Mouse (Mus musculus) embryonic facial prominence, embryonic 12.5 days (tissue): ENCODE measurements at regions not wholly inside any gene's neighbourhood (a gene's known extent, or its start where the extent isn't known, plus 50 kb on each side); places are given as distances from the start of the nearest gene placed in this dataset.
"Not testable (repeated sequence)": the region's sequence is repeated elsewhere in the genome, so short reads cannot be mapped to it uniquely, and the experiment has no call there.

Experiments used
- ATAC-seq: fragments of 200-750 bp; cut with Nextera tagmentation; 2 replicates; pipeline ENCODE4 v1.8.0; 2017; ENCODE audit not compliant: insufficient number of reproducible peaks, insufficient read depth, low FRiP score, low TSS enrichment
- H3K27ac ChIP-seq: fragments of 300-500 bp; sonication (generic); 2 replicates; pipeline ENCODE4 v1.5.1; 2016; ENCODE audit warnings: mild to moderate bottlenecking
- H3K27me3 ChIP-seq: fragments of 300-500 bp; sonication (generic); 2 replicates; pipeline ENCODE4 v1.6.1; 2016; ENCODE audit warnings: mild to moderate bottlenecking, moderate library complexity
- H3K36me3 ChIP-seq: fragments of 300-500 bp; sonication (generic); 2 replicates; pipeline ENCODE4 v1.6.1; 2016; ENCODE audit warnings: mild to moderate bottlenecking
- H3K4me1 ChIP-seq: fragments of 300-500 bp; sonication (generic); 2 replicates; pipeline ENCODE4 v1.6.1; 2016
- H3K4me2 ChIP-seq: fragments of 300-500 bp; sonication (generic); replicated peaks from 2 replicates; pipeline ENCODE4 v1.6.1; 2016; ENCODE audit warnings: mild to moderate bottlenecking, moderate library complexity
- H3K4me3 ChIP-seq: fragments of 300-500 bp; sonication (generic); 2 replicates; pipeline ENCODE4 v1.5.1; 2016; ENCODE audit warnings: mild to moderate bottlenecking
- H3K9ac ChIP-seq: fragments of 300-500 bp; sonication (generic); 2 replicates; pipeline ENCODE4 v1.6.1; 2016; ENCODE audit warnings: mild to moderate bottlenecking, moderate library complexity
- H3K9me3 ChIP-seq: fragments of 300-500 bp; sonication (generic); 2 replicates; pipeline ENCODE4 v1.6.1; 2016; ENCODE audit warnings: mild to moderate bottlenecking, moderate library complexity
- WGBS: fragments of 180-500 bp; shearing (Covaris S2); methylation state at CpG from one replicate; pipeline ENCODE4 v1.1.7; 2016; 5-methylcytosine and 5-hydroxymethylcytosine counted together

- H3K27me3 ChIP-seq, H3K9me3 ChIP-seq, H3K4me1 ChIP-seq, H3K9ac ChIP-seq, H3K4me2 ChIP-seq, H3K27ac ChIP-seq, H3K4me3 ChIP-seq, ATAC-seq, H3K36me3 ChIP-seq: not testable (repeated sequence)
- 72% methylated on average over 2 of the region's 2 CpGs for WGBS
These were observed 302.8 kb upstream of the Cdh5 start for GRCm38 (mm10) chr8:103798630-103799029.

GRCm38 (mm10) chr8:103808171-103808570 lies 293.3 kb upstream of the Cdh5 start:
- Histone ChIP-seq H3K27ac (peak overlapping the region; percentile 76), H3K4me3 (no peak overlapping the region), H3K36me3 (no peaks in the 10 kb centered on the region), H3K4me1 (peaks cover 14% of the 10 kb centered on the region), H3K9me3 (0 out of 2 replicates have a peak, but pooled peaks cover 4% of the 10 kb centered on the region), H3K9ac (no peak overlapping the region), H3K4me2 (no peak overlapping the region), H3K27me3 (no peaks in the 10 kb centered on the region)
- 62% methylated on average over 5 of the region's 5 CpGs for WGBS
- ATAC-seq = no peak

GRCm38 (mm10) chr8:103808580-103808979 lies 292.8 kb upstream of the Cdh5 start:
- Histone ChIP-seq H3K27me3 (no peaks in the 10 kb centered on the region), H3K36me3 (no peaks in the 10 kb centered on the region), H3K27ac (peak overlapping the region; percentile 76), H3K4me1 (peaks cover 19% of the 10 kb centered on the region), H3K4me3 (no peak overlapping the region), H3K4me2 (no peak overlapping the region), H3K9me3 (0 out of 2 replicates have a peak, but pooled peaks cover 4% of the 10 kb centered on the region), H3K9ac (no peak overlapping the region)
- ATAC-seq = no peak
- 37% methylated on average over 8 of the region's 8 CpGs for WGBS

GRCm38 (mm10) chr8:103809140-103809539 lies 292.3 kb upstream of the Cdh5 start:
- Histone ChIP-seq H3K4me2 (no peak overlapping the region), H3K36me3 (no peaks in the 10 kb centered on the region), H3K4me3 (no peak overlapping the region), H3K4me1 (peaks cover 23% of the 10 kb centered on the region), H3K27ac (peak overlapping the region; percentile 76), H3K27me3 (no peaks in the 10 kb centered on the region), H3K9me3 (0 out of 2 replicates have a peak, but pooled peaks cover 4% of the 10 kb centered on the region), H3K9ac (no peak overlapping the region)
- ATAC-seq = no peak
- 29% methylated on average over 7 of the region's 7 CpGs for WGBS

GRCm38 (mm10) chr8:103813954-103814591 lies 287.4 kb upstream of the Cdh5 start:
- Histone ChIP-seq H3K27me3 (no peaks in the 10 kb centered on the region), H3K9ac (no peak overlapping the region), H3K9me3 (no peaks in the 10 kb centered on the region), H3K4me2 (no peak overlapping the region), H3K4me3 (no peak overlapping the region), H3K4me1 (peaks cover 41% of the 10 kb centered on the region), H3K36me3 (no peaks in the 10 kb centered on the region), H3K27ac (peak overlapping the region; percentile 91)
- WGBS = 25% methylated on average over 10 of the region's 10 CpGs
- peak; percentile 58 for ATAC-seq

GRCm38 (mm10) chr8:103816101-103816894 lies 285.1 kb upstream of the Cdh5 start:
- Histone ChIP-seq H3K4me3 (no peak overlapping the region), H3K4me2 (no peak overlapping the region), H3K27me3 (no peaks in the 10 kb centered on the region), H3K36me3 (no peaks in the 10 kb centered on the region), H3K9me3 (no peaks in the 10 kb centered on the region), H3K27ac (peak overlapping the region; percentile 91; the same call in 1 of the 2 replicates), H3K4me1 (peaks cover 38% of the 10 kb centered on the region), H3K9ac (no peak overlapping the region)
- 70% methylated on average over 15 of the region's 15 CpGs for WGBS
- ATAC-seq = no peak

- no peak overlapping the region for H3K4me2 ChIP-seq
- no peaks in the 10 kb centered on the region for H3K9me3 ChIP-seq
- WGBS = 40% methylated on average over 7 of the region's 7 CpGs
- peaks cover 17% of the 10 kb centered on the region for H3K4me1 ChIP-seq
- peak overlapping the region; percentile 57 for H3K27ac ChIP-seq
- no peak overlapping the region for H3K4me3 ChIP-seq
- no peaks in the 10 kb centered on the region for H3K27me3 ChIP-seq
- no peak for ATAC-seq
- H3K36me3 ChIP-seq = no peaks in the 10 kb centered on the region
- H3K9ac ChIP-seq = no peak overlapping the region
These were observed 277.9 kb upstream of the Cdh5 start for GRCm38 (mm10) chr8:103823541-103823940.

GRCm38 (mm10) chr8:103824747-103825146 lies 276.7 kb upstream of the Cdh5 start:
- no peaks in the 10 kb centered on the region for H3K36me3 ChIP-seq
- no peaks in the 10 kb centered on the region for H3K27me3 ChIP-seq
- no peak overlapping the region for H3K4me3 ChIP-seq
- H3K27ac ChIP-seq = peak overlapping the region; percentile 70
- peaks cover 17% of the 10 kb centered on the region for H3K4me1 ChIP-seq
- H3K4me2 ChIP-seq = no peak overlapping the region
- H3K9ac ChIP-seq = no peak overlapping the region
- 19% methylated on average over 1 of the region's 1 CpGs for WGBS
- no peak for ATAC-seq
- no peaks in the 10 kb centered on the region for H3K9me3 ChIP-seq

GRCm38 (mm10) chr8:103825289-103825688 lies 276.1 kb upstream of the Cdh5 start:
- Histone ChIP-seq H3K4me2 (no peak overlapping the region), H3K4me1 (peaks cover 17% of the 10 kb centered on the region), H3K27ac (peak overlapping the region; percentile 70), H3K36me3 (no peaks in the 10 kb centered on the region), H3K4me3 (no peak overlapping the region), H3K27me3 (no peaks in the 10 kb centered on the region), H3K9ac (no peak overlapping the region), H3K9me3 (no peaks in the 10 kb centered on the region)
- WGBS = 42% methylated on average over 3 of the region's 3 CpGs
- ATAC-seq = no peak

GRCm38 (mm10) chr8:103830416-103830815 lies 271.0 kb upstream of the Cdh5 start:
- H3K4me1 ChIP-seq = peaks cover 1% of the 10 kb centered on the region; the same call in 1 of the 2 replicates
- no peak overlapping the region for H3K27ac ChIP-seq
- no peaks in the 10 kb centered on the region for H3K36me3 ChIP-seq
- no peak for ATAC-seq
- no peak overlapping the region for H3K9ac ChIP-seq
- no peaks in the 10 kb centered on the region for H3K9me3 ChIP-seq
- 91% methylated on average over 3 of the region's 3 CpGs for WGBS
- no peak overlapping the region for H3K4me2 ChIP-seq
- no peak overlapping the region for H3K4me3 ChIP-seq
- H3K27me3 ChIP-seq = no peaks in the 10 kb centered on the region

- Histone ChIP-seq H3K4me1 (no peaks in the 10 kb centered on the region), H3K4me3 (no peak overlapping the region), H3K9ac (no peak overlapping the region), H3K36me3 (no peaks in the 10 kb centered on the region), H3K27me3 (no peaks in the 10 kb centered on the region), H3K9me3 (no peaks in the 10 kb centered on the region), H3K4me2 (no peak overlapping the region), H3K27ac (no peak overlapping the region)
- no peak for ATAC-seq
- 90% methylated on average over 4 of the region's 4 CpGs for WGBS
These were observed 261.4 kb upstream of the Cdh5 start for GRCm38 (mm10) chr8:103839990-103840389.

- Histone ChIP-seq H3K4me3 (no peak overlapping the region), H3K4me1 (0 out of 2 replicates have a peak, but pooled peaks cover 6% of the 10 kb centered on the region), H3K4me2 (no peak overlapping the region), H3K36me3 (no peaks in the 10 kb centered on the region), H3K27me3 (no peaks in the 10 kb centered on the region), H3K9ac (no peak overlapping the region), H3K9me3 (no peaks in the 10 kb centered on the region), H3K27ac (no peak overlapping the region)
- 81% methylated on average over 1 of the region's 1 CpGs for WGBS
- no peak for ATAC-seq
These were observed 255.5 kb upstream of the Cdh5 start for GRCm38 (mm10) chr8:103845964-103846363.
